Mouse (Mus musculus): ENCODE results near the gene Tssk1.

DNA sequence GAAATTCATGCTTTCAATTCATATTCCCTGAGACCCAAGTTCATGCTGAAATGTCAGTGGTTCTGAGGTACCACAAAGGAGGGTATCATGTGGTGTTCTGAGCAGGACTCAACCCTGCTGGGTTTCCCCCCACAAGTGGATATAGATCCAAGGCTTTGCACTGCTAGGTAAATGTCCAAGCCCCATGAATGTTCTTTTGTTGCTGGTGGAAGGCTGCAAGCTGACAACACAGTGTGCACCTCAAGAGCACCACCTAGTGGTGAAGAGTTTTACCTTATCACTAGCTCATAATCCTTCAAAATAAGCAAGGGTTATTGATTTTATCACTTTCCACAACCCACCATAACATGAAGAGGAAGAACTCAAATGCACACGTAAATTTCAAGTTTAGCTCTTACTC lies 45.1 kb upstream of the Tssk1 start:
- no peak for TF ChIP-seq POLR2A (IDR thresholded peaks at IDR 0.05; ENCODE audit: borderline replicate concordance, control insufficient read depth, low read depth, low read length)
- TF ChIP-seq CTCF (IDR thresholded peaks at IDR 0.05; ENCODE audit: control insufficient read depth, insufficient read depth, low read length): peak; percentile 61

Measured in bone marrow, adult 2 months (tissue).